Mouse (Mus musculus) neural tube, embryonic 13.5 days (tissue): ENCODE data around the gene Six5. TPM values are rescaled to one million over a fixed set of nuclear protein-coding genes. Genes with fewer than 3 reads are reported as not detected.
"Not testable (repeated sequence)": the region's sequence is repeated elsewhere in the genome, so short reads cannot be mapped to it uniquely, and the experiment has no call there.

Experiments
- ATAC-seq: fragments of 200-750 bp; cut with Nextera tagmentation; 2 replicates; pipeline ENCODE4 v1.8.0; 2017; ENCODE audit warnings: low read depth, mild to moderate bottlenecking, moderate TSS enrichment, moderate library complexity
- H3K27ac ChIP-seq: fragments of 300-500 bp; sonication (generic); replicated peaks from 2 replicates; pipeline ENCODE4 v1.5.1; 2015; ENCODE audit warnings: moderate library complexity, mild to moderate bottlenecking, inconsistent platforms
- H3K27me3 ChIP-seq: fragments of 300-500 bp; sonication (generic); 2 replicates; pipeline ENCODE4 v1.6.1; 2015; ENCODE audit warnings: mild to moderate bottlenecking, inconsistent platforms
- H3K36me3 ChIP-seq: fragments of 300-500 bp; sonication (generic); 2 replicates; pipeline ENCODE4 v1.6.1; 2015; ENCODE audit warnings: mild to moderate bottlenecking, inconsistent platforms
- H3K4me1 ChIP-seq: fragments of 300-500 bp; sonication (generic); replicated peaks from 2 replicates; pipeline ENCODE4 v1.6.1; 2015; ENCODE audit warnings: inconsistent platforms
- H3K4me2 ChIP-seq: fragments of 300-500 bp; sonication (generic); 2 replicates; pipeline ENCODE4 v1.6.1; 2015; ENCODE audit warnings: inconsistent platforms, mild to moderate bottlenecking, moderate library complexity
- H3K4me3 ChIP-seq: fragments of 300-500 bp; sonication (generic); 2 replicates; pipeline ENCODE4 v1.5.1; 2015; ENCODE audit warnings: mild to moderate bottlenecking, inconsistent platforms
- H3K9ac ChIP-seq: fragments of 300-500 bp; sonication (generic); 2 replicates; pipeline ENCODE4 v1.6.1; 2015; ENCODE audit warnings: moderate library complexity, mild to moderate bottlenecking, inconsistent platforms
- H3K9me3 ChIP-seq: fragments of 300-500 bp; sonication (generic); 2 replicates; pipeline ENCODE4 v1.6.1; 2016; ENCODE audit warnings: inconsistent platforms
- WGBS: fragments of 180-500 bp; shearing (Covaris S2); methylation state at CpG from one replicate; pipeline ENCODE4 v1.1.7; 2015; 5-methylcytosine and 5-hydroxymethylcytosine counted together
- polyA plus RNA-seq: library from polyadenylated mRNA; unstranded; fragments of >200 nt; fragmentation: Nextera tagmentation; extraction: Ambion mirVana; gene quantifications from 2 replicates; pipeline ENCODE4 v1.2.1, GENCODE M21; 2015

The Six5 gene
- polyA plus RNA-seq, 1 experiment from 2014 or later, result 2.5 TPM

DNA sequence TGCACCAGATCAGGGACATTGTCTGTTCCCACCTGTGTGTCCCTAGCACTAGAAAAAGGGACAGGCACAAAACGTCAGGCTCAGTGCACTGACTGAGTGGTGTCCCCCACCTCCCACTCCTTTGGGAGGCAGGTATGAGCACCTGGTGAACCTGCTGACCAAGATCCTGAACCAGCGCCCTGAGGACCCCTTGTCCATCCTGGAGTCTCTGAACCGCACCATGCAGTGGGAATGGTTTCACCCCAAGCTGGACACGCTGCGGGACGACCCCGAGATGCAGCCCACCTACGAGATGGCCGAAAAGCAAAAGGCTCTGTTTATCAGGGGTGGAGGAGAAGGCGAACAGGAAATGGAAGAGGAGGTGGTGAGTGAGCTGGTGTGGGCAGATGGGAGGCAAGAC, 37.0 kb upstream of the Six5 start:
- H3K27me3 ChIP-seq, result no peaks in the 10 kb centered on the region
- H3K36me3 ChIP-seq, result peaks cover 2% of the 10 kb centered on the region
- 89% methylated on average over 10 of the region's 10 CpGs for WGBS
- no peak overlapping the region for H3K9ac ChIP-seq
- ATAC-seq, result no peak
- H3K4me1 ChIP-seq, result peaks cover 11% of the 10 kb centered on the region
- no peak overlapping the region for H3K4me2 ChIP-seq
- no peak overlapping the region for H3K4me3 ChIP-seq
- H3K27ac ChIP-seq, result no peak overlapping the region
- no peaks in the 10 kb centered on the region for H3K9me3 ChIP-seq

DNA sequence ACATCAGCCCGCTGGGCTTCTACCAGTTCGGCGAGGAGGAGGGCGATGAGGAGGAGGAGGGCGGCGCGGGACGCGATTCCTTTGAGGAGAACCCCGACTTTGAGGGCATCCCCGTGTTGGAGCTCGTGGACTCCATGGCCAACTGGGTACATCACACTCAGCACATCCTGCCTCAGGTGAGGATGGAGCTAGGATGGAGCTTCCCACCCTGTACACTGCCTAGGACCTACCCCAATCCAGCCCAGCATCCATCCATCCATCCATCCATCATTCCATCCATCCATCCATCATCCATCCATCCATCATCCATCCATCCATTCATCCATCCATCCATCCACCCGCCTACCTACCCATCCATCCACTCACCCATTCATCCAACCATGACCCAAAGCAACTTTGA, 28.5 kb upstream of the Six5 start:
- no peak overlapping the region for H3K9ac ChIP-seq
- peaks cover 35% of the 10 kb centered on the region for H3K27me3 ChIP-seq
- H3K27ac ChIP-seq, result no peak overlapping the region
- H3K9me3 ChIP-seq, result no peaks in the 10 kb centered on the region
- H3K4me1 ChIP-seq, result no peaks in the 10 kb centered on the region
- no peak for ATAC-seq
- 57% methylated on average over 13 of the region's 13 CpGs for WGBS
- H3K36me3 ChIP-seq, result no peaks in the 10 kb centered on the region
- H3K4me2 ChIP-seq, result peak overlapping the region; percentile 16; the same call in 1 of the 2 replicates
- H3K4me3 ChIP-seq, result peak overlapping the region; percentile 4; the same call in 1 of the 2 replicates

DNA sequence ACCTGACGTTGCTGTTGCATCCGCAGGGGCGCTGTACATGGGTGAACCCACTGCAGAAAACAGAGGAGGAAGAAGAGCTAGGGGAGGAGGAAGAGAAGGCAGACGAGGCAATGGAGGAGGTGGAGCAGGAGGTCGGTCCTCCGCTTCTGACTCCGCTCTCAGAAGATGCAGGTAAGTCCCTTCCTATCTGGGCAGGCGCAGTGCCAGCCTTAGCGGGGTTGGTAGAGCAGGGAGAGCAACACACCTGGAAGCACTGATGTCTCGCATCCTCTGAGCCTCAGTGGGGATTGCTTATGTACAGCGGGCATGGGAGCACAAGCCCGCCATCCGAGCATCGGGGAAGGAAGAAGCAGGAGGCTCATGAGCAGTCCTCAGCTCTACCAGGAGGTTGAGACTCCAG, 27.3 kb upstream of the Six5 start:
- Histone ChIP-seq H3K27ac (no peak overlapping the region), H3K4me1 (no peaks in the 10 kb centered on the region), H3K9ac (no peak overlapping the region), H3K27me3 (peaks cover 35% of the 10 kb centered on the region), H3K36me3 (no peaks in the 10 kb centered on the region), H3K4me2 (no peak overlapping the region), H3K4me3 (no peak overlapping the region), H3K9me3 (no peaks in the 10 kb centered on the region)
- ATAC-seq, result no peak
- 46% methylated on average over 14 of the region's 14 CpGs for WGBS

DNA sequence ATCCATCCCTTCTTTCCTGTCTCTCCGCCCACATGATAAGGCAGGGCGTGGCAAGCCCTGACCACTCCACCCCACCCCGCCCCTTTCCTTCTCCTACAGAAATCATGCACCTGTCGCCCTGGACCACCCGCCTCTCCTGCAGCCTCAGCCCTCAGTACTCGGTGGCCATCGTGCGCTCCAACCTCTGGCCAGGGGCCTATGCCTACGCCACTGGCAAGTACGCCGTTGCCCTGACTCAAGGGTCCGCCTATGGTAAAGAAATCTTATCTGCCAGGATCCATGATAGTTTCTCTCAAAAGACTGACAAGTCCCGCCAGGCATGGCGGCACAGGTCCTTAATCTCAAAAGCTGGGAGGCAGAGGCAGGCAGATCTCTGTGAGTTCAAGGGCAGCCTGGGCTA, 26.5 kb upstream of the Six5 start:
- Histone ChIP-seq H3K36me3 (no peaks in the 10 kb centered on the region), H3K4me3 (no peak overlapping the region), H3K27me3 (peaks cover 35% of the 10 kb centered on the region), H3K9ac (no peak overlapping the region), H3K4me2 (no peak overlapping the region), H3K4me1 (no peaks in the 10 kb centered on the region), H3K9me3 (no peaks in the 10 kb centered on the region), H3K27ac (no peak overlapping the region)
- WGBS, result 70% methylated on average over 14 of the region's 14 CpGs
- no peak for ATAC-seq

DNA sequence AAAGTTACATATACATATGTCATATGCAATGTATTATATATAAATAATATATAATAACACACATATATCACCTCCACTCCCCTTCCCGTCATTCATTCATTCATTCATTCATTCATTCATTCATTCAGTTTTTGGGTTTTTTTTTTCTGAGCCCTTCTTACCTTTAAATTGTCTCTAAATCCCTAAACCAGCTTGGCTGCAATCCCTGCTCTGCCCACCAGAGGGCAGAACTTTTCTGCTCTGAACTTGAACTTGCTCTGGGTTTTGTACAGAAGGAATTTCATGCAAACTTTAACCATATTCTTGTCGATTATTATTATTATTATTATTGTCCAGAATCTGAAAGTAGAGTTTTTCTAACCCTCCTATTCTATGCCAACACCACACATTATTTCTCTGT, 25.7 kb upstream of the Six5 start:
- ATAC-seq, result no peak
- Histone ChIP-seq H3K27ac (no peak overlapping the region), H3K9me3 (no peaks in the 10 kb centered on the region), H3K4me1 (no peaks in the 10 kb centered on the region), H3K27me3 (peaks cover 35% of the 10 kb centered on the region), H3K4me3 (no peak overlapping the region), H3K4me2 (no peak overlapping the region), H3K36me3 (no peaks in the 10 kb centered on the region), H3K9ac (no peak overlapping the region)
- 3% methylated on average over 2 of the region's 2 CpGs for WGBS

DNA sequence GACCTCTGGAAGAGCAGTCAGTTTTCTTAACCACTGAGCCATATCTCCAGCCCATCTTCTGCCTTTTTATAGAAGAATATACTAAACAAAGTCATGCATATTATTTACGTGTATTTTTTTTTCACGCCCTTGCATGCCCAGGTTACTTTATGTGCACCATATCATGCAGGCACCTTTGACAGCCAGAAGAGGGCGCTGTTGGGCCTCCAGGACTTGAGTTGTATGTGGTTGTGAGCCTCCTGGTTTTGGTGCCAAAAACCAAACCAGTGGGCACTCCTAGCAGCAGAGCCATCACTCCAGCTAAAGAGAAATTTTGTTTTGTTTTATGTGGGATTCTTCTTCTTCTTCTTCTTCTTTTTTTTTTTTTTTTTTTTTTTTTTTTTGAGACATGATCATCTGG, 24.9 kb upstream of the Six5 start:
- Histone ChIP-seq H3K9ac (no peak overlapping the region), H3K4me2 (no peak overlapping the region), H3K36me3 (no peaks in the 10 kb centered on the region), H3K27me3 (peaks cover 30% of the 10 kb centered on the region), H3K4me1 (no peaks in the 10 kb centered on the region), H3K9me3 (no peaks in the 10 kb centered on the region), H3K27ac (no peak overlapping the region), H3K4me3 (no peak overlapping the region)
- no peak for ATAC-seq
- WGBS, result 51% methylated on average over 3 of the region's 3 CpGs

DNA sequence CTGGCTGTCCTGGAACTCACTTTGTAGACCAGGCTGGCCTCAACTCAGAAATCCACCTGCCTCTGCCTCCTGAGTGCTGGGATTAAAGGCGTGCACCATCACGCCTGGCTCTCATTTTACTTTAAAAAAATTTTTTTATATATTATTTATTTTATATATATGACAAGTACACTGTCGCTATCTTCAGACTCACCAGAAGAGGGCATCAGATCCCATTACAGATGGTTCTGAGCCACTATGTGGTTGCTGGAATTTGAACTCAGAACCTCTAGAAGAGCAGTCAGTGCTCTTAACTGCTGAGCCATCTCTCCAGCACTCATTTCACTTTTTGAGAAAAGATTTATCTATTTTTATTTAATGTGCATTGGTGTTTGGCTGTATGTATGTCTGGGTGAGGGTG, 23.4 kb upstream of the Six5 start:
- not testable (repeated sequence) for H3K4me1 ChIP-seq, H3K27ac ChIP-seq, H3K4me3 ChIP-seq, ATAC-seq, H3K9ac ChIP-seq, H3K36me3 ChIP-seq, H3K4me2 ChIP-seq, H3K9me3 ChIP-seq
- 59% methylated on average over 3 of the region's 3 CpGs for WGBS
- H3K27me3 ChIP-seq, result peaks cover 14% of the 10 kb centered on the region

DNA sequence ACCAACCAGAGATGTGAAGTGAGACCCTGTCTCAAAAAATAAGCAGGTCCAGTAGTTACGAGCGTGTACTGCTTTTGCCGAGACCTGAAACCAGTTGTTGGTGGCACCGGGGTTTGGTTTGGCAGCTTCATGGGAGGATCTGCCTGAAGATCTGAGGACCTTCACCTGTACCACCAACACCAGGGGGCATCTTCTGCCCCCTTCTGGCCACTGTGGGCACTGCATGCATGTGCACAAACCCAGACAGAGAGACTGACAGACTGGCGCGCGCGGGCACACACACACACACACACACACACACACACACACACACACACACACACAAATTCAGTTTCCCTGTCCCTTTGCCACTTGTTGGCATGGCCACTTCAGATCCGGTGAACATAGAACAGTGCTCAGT, 20.9 kb upstream of the Six5 start:
- H3K36me3 ChIP-seq, result peaks cover 7% of the 10 kb centered on the region
- ATAC-seq, result no peak
- H3K4me1 ChIP-seq, result peaks cover 25% of the 10 kb centered on the region
- H3K27me3 ChIP-seq, result no peaks in the 10 kb centered on the region
- WGBS, result 83% methylated on average over 9 of the region's 9 CpGs
- H3K27ac ChIP-seq, result no peak overlapping the region
- H3K4me2 ChIP-seq, result no peak overlapping the region
- no peak overlapping the region for H3K9ac ChIP-seq
- no peak overlapping the region for H3K4me3 ChIP-seq
- H3K9me3 ChIP-seq, result no peaks in the 10 kb centered on the region

DNA sequence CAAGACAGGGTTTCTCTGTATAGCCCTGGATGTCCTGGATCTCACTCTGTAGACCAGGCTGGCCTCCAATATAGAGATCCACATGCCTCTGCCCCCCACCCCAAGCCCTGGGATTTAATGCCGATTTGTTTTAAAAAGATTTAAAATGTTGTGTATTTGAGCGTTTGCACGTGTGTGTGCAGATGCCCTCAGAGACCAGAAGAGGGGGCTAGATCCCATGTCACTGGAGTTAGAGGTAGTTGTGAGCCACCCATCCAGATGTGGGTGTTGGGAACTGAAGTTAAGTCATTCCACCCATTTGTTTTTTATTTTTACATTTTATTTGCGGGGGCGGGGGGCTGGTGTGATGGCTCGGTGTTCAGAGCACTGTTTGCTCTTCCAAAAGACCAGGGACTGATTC, 19.9 kb upstream of the Six5 start:
- ATAC-seq, result no peak
- no peak overlapping the region for H3K27ac ChIP-seq
- 93% methylated on average over 6 of the region's 6 CpGs for WGBS
- H3K4me3 ChIP-seq, result no peak overlapping the region
- H3K4me2 ChIP-seq, result no peak overlapping the region
- H3K9me3 ChIP-seq, result no peaks in the 10 kb centered on the region
- peaks cover 17% of the 10 kb centered on the region for H3K36me3 ChIP-seq
- no peak overlapping the region for H3K9ac ChIP-seq
- H3K4me1 ChIP-seq, result peaks cover 28% of the 10 kb centered on the region
- H3K27me3 ChIP-seq, result no peaks in the 10 kb centered on the region

DNA sequence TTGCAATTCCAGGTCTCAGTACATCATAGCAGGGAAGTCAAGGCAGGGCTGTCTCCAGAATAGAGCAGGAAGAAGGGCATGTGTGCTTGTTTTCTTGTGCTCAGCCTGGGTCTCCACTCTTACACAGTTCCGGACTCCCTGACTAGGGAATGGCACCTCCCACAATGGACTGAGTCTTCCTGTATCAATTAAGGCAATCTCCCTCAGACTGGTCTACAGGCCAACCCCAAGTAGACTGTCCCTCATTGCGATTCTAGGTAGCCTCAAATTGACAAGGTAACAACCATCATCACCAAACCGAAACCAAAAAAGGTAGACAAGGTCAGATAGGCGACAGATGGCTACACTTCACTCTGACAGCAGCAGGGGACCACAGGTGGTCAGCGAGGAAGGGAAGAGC, 19.2 kb upstream of the Six5 start:
- peak overlapping the region; percentile 34; the same call in 1 of the 2 replicates for H3K27ac ChIP-seq
- peak; percentile 3 for ATAC-seq
- H3K9me3 ChIP-seq, result no peaks in the 10 kb centered on the region
- peaks cover 24% of the 10 kb centered on the region for H3K36me3 ChIP-seq
- 59% methylated on average over 5 of the region's 5 CpGs for WGBS
- peak overlapping the region; percentile 64 for H3K4me2 ChIP-seq
- peaks cover 28% of the 10 kb centered on the region for H3K4me1 ChIP-seq
- H3K27me3 ChIP-seq, result no peaks in the 10 kb centered on the region
- peak overlapping the region; percentile 59 for H3K9ac ChIP-seq
- H3K4me3 ChIP-seq, result peak overlapping the region; percentile 95

DNA sequence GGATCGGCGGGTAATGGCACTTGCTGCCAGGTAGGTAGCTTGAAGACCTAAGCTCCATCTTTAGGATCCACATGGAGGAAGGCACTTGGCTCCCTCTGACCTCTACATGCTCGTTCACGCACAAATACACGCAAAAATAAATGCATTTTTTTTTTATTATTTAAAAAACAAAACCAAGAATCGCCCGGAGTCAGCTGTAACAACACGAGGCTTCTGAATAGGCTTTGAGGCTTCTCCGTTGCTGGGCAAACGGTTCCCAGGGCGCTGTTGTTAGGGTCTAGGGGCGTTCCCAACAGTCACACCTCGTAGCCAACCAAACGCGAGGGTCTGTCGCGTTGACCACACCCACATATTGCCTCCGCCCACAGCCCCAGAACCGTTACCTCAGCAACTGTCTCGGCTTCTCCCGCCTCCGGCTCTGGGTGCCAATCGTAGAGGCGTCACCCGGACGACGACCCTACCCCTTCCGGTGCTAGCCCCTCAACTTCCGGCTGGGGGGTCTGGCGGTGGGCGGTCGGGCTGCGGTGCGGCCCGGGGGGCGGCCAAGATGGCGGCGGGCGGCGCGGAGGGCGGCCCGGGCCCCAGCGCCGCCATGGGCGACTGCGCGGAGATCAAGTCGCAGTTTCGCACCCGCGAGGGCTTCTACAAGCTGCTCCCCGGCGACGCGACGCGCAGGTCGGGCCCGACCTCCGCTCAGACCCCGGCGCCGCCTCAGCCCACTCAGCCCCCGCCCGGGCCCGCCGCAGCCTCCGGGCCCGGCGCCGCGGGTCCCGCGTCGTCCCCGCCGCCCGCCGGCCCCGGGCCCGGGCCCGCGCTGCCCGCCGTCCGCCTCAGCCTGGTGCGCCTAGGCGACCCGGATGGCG, 18.4 kb upstream of the Six5 start, which contains the start of gene Dmwd:
TSS of gene Dmwd (plus strand) at position 505 of the 863 bp plus-strand sequence.
- Histone ChIP-seq H3K4me3 (peak within 1 kb of the TSS; percentile 95), H3K4me1 (peaks cover 28% of the 10 kb centered on the region), H3K27me3 (no peaks in the 10 kb centered on the region), H3K9ac (peak within 1 kb of the TSS; percentile 98), H3K36me3 (peaks cover 31% of the 10 kb centered on the region), H3K9me3 (no peaks in the 10 kb centered on the region), H3K4me2 (peak within 1 kb of the TSS; percentile 79), H3K27ac (peak within 1 kb of the TSS; percentile 86)
- WGBS, result under 1% methylated on average over 90 of the region's 91 CpGs
- ATAC-seq, result peak; percentile 98

DNA sequence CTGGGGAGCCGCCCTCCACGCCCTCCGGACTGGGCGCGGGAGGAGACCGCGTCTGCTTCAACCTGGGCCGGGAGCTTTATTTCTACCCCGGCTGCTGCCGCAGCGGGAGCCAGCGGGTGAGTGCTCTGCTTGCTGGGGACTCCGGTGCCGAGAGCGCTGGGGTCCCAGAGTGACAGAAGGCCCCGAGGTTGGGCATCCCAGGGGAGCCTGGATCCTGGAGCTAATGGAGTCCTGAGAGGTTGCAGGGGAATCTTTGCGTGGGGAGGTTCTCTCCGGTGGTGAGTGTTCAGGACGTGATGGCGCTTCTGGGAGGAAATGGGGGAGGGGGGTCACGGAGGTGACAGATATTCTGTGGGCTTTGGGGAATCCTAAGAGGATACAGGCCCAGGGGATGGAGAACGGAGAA, 17.8 kb upstream of the Six5 start:
- Histone ChIP-seq H3K4me1 (peaks cover 28% of the 10 kb centered on the region), H3K27me3 (no peaks in the 10 kb centered on the region), H3K4me2 (peak overlapping the region; percentile 79), H3K9me3 (no peaks in the 10 kb centered on the region), H3K4me3 (peak overlapping the region; percentile 95), H3K9ac (peak overlapping the region; percentile 98), H3K36me3 (peaks cover 38% of the 10 kb centered on the region), H3K27ac (peak overlapping the region; percentile 86)
- peak; percentile 4; the same call in 1 of the 2 replicates for ATAC-seq
- 1% methylated on average over 22 of the region's 22 CpGs for WGBS

DNA sequence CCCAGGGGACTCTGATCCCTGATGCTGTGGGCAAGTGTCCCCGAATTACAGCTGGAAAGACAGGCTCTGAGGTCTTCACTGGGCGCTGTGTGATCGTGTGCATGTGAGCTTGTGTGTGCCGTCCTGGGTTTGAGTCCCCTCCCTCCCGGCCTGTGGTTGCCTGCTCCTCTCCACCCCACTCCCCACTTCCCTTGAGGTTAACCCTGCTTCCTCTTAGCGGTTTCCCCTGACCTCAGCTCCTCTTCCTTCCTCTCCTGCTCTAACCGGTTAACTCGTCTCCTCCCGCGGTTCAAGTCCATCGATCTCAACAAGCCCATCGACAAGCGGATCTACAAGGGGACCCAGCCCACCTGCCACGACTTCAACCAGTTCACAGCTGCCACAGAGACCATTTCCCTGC, 16.6 kb upstream of the Six5 start:
- H3K4me2 ChIP-seq, result peak overlapping the region; percentile 79
- H3K9me3 ChIP-seq, result no peaks in the 10 kb centered on the region
- peaks cover 50% of the 10 kb centered on the region for H3K36me3 ChIP-seq
- no peaks in the 10 kb centered on the region for H3K27me3 ChIP-seq
- H3K9ac ChIP-seq, result peak overlapping the region; percentile 98
- no peak for ATAC-seq
- H3K4me3 ChIP-seq, result peak overlapping the region; percentile 95
- 79% methylated on average over 14 of the region's 14 CpGs for WGBS
- H3K4me1 ChIP-seq, result peaks cover 32% of the 10 kb centered on the region
- H3K27ac ChIP-seq, result no peak overlapping the region
